Mouse (Mus musculus) R1 (cell line): ENCODE measurements around the gene Mpped2.

Experiments used
- DNase-seq: peaks from one replicate; pipeline ENCODE4 v3.0.0-alpha.2; 2018; ENCODE audit warnings: low read depth, low spot score

The Mpped2 gene

DNA sequence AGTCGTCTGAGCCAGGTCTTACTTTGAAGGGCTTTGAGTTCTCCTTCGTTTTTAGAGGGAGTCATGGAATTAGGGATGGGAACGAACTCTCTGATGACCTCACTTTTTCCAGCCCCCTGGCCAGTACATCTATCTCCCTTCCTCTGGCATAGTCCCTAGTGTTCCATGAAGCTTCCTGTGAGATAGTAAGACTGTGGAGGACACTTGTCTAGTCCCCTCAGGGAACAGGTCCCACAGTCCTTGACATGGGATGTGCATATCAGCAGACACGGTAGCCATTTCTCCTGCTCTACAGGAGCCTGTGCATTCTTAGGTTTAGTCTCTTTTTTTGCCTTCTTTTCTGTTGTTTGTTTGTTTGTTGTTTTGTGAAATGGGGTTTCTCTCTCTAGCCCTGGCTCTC lies 105.8 kb downstream of the Mpped2 start:
- no peak for DNase-seq

GRCm38 (mm10) chr2:106815898-106816297 lies 122.8 kb downstream of the Mpped2 start:
- peak; percentile 88 for DNase-seq

GRCm38 (mm10) chr2:106821292-106821691 lies 128.2 kb downstream of the Mpped2 start:
- no peak for DNase-seq

DNA sequence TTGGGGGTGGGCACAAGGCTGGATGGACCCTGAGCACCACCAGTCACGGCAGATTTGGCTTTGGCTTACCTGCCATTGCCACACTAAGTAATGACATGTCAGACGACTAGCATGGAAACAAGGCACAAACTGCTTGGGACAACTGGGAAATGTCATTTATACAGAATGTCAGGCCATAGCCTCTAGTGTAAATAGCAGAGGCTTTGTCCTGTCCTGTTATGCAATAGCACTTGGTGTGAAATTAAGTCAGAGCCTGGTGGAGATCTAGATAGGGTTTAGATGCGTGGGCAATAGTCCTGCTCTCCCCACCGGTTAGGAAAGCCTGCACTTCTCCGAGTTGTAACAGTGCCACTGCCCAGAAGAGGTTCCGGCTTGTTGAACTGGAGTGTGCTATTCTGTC lies 128.8 kb downstream of the Mpped2 start:
- no peak for DNase-seq

DNA sequence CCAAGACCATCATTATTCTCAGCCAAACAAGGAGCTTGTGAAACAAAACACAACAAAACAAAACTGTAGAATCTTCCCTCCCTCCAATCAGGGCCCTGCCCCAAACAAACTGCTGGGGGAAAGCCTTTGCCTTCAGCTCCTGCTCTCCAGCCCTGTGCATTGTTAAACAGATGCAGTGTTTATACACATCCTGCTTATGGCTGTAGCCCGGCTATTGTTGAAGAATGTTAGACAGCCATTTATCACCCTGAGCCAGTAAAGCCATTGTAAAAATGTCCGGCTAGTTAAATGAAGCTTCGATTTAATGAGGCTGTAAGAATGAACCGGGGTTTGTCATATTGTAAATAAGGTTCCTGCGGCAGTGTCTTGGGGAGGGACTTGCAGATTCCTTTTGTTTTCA lies 129.5 kb downstream of the Mpped2 start:
- peak; percentile 94 for DNase-seq

DNA sequence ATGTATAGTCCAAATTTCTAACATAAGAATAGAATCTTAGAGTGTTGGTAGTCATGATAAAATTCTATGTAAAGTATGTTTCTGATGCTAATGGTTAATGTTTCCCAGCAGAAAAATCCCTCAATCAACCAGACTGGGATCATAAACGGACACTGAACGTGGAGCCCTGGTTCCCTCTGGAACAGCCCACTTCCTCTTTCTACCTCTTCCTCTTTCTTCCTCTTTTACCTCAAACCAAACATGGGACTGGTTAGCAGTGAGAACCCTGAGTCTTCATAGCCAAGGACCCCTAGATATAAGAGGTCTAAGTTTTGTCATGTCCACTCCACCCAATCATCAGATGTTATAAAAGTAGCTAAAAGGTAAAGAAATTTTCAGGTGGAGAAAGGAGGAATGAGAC lies 132.4 kb downstream of the Mpped2 start:
- DNase-seq = no peak

GRCm38 (mm10) chr2:106826023-106826422 lies 133.0 kb downstream of the Mpped2 start:
- DNase-seq = peak; percentile 51

DNA sequence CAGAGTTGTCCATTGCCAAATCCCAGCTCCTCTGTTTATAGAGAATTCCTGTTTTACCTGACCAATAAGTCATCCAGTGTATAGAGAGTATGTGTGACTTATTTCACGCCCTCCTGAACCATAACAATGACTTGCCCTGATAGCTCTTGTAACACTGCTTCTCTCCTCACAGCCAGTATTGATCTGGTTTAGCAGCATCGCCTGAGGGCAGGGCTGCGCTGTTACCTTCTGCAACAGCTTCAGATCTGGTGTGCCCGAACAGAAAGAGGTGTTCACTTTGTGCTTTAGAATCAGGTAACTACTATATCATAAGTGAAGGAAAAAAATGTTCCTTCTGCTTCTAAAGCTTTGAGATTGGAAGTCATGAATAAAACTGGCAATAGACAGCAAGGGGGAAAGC lies 133.7 kb downstream of the Mpped2 start:
- DNase-seq = peak; percentile 36

DNA sequence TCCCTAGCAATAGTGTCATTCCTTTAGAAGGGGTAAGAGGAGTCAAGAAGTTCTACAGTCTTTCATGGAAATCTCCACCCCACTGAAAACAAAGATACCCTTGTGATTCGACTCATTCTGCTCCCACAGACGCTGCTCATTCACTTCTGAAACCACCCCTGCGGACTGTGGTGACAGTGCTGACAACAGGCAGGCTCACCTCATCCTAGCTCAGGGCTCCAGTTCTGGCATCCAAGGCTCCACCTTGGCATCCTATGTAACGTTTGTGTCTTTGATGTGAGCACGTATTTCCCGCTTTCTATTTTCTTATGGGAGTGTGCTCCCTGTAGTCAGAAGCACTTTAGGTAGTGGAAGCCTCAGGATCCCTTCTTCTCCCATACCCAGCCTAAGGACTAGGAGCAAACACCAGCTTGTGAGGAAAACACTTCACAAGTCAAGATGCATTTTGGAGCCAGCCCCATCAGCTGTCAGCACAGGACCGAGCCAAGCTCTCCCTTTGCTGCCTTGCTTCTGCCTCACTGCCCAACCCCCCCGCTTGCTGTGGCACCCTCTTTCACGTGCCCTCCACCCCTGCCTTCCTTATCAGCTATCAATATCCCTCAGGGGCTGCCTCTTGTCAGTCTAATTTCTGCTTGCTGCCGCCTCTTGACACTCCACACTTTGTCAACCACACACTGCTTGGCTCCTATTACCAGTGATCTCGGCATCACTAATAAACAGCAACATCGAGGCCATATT lies 135.7 kb downstream of the Mpped2 start:
- no peak for DNase-seq

DNA sequence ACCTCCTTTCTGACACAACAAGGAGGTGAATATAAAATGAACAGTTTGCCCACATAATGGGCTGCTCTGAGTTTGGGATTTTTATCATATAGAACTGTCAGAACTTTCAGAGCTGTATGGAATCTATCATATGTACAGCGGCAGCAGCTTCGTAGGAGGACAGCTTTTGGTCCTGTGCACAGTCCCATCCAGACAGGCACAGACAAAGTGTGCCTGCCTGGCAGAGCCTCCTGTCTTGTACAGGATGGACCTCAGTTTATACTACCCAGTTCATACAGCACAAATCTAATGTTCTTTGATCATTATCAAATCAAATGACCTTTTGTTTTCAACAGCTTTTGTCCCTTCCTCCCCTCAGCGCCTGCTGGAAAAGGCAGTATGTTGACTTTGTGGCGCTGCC lies 136.4 kb downstream of the Mpped2 start:
- DNase-seq = no peak

GRCm38 (mm10) chr2:106832577-106832976 lies 139.5 kb downstream of the Mpped2 start:
- DNase-seq = peak; percentile 69

- DNase-seq = no peak
These were observed 140.1 kb downstream of the Mpped2 start for GRCm38 (mm10) chr2:106833212-106833611.

DNA sequence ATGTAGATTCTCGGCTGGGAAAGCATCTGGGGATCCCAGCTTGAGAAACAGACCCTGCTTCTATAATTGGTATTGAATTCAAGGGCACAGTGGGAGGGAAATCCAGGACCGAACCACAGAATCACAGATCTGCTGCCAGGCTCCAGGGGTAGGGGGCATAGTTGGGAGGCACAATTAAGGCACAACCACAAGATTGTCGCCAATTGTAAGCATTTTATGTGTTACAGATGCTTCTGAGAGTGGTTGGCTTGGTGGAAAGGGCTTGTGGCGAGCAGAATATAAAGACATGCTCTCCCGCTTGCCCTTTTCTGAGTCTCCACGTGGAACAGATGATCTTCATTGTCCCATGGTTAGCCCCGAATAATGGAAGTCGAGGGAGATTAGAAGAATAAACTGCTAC lies 142.3 kb downstream of the Mpped2 start:
- DNase-seq = no peak

DNA sequence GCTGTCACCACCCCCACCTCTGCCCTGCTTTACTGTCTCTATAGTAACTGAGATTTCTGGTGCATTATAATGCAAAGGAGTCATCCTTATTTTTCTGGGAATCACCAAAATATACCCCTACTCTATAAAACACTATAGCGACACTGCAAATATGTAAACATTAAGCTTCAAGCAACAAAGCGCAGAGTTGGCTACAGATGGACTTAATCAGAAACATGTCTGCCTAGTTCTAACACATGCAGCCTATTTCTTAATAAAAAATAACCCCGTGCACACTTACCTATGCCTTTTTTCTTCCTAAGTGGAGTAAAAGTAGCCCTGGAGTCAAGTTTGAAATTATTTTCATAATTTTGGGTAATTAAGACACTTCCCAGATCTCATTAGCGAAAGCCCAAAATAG lies 144.2 kb downstream of the Mpped2 start:
- DNase-seq = no peak

DNA sequence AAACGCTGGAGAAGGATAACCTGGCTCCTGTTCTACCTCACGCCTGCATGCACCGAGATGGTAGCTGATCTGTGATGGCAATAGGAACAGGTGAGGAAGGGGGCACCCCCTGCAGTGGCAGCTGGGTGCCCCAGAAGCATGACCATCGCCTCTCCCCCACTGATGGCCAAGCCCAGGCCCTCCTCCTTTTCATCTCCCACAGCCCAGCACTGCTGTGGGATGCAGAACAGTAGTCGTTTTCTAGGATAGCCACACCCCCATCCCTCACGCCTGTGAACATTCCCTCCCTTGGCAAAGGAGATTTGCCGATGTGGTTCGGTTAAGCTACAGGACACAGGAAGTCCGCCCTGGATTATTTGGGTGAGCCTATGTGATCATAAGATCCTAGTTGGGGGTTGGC lies 151.1 kb downstream of the Mpped2 start:
- DNase-seq = no peak

DNA sequence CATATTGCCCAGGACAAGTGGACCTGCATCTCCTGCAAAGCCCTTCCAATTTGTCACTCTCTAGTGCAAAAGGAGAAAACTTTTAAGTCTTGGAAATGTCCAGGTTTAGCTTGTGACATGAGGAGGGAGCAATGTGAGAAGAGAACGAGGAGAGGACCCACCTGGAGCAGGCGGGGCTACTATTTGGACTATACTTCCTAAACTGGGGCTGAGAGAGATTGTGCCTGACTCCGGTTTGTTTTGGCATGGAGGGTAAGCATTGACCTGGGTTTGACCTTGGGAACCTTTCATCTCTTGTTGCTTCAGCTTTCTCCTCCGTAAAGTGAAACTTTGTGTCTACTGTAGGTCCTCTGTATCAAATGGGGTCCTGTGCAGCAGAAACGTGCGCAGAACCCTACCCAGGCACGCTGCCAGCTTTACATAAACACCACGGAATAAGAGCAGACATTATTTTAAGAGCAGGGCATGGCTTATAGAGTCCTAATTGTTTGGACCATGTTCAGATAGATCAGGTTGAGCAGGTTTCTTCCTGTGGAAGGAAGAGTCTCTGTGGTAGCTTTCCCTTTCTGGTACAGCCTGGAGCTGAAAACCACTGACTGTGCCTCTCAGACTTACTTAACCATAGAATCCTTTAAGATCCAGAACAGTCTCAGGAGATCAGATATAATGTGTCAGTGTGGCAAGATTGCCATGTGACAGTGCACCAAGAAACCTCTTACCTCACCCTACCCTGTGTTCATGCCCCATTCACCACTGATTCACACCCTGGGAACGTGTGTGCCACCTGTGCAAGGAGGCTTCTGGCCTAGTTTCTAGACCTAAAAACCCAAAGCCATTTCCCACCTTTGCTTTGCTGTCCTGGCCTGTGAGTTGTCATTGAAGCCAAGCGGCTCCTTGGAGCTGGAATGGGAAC lies 152.0 kb downstream of the Mpped2 start:
- peak; percentile 30 for DNase-seq

GRCm38 (mm10) chr2:106846511-106846910 lies 153.4 kb downstream of the Mpped2 start:
- no peak for DNase-seq

GRCm38 (mm10) chr2:106849389-106849788 lies 156.3 kb downstream of the Mpped2 start:
- DNase-seq = no peak

GRCm38 (mm10) chr2:106851515-106851914 lies 158.4 kb downstream of the Mpped2 start:
- DNase-seq = no peak

DNA sequence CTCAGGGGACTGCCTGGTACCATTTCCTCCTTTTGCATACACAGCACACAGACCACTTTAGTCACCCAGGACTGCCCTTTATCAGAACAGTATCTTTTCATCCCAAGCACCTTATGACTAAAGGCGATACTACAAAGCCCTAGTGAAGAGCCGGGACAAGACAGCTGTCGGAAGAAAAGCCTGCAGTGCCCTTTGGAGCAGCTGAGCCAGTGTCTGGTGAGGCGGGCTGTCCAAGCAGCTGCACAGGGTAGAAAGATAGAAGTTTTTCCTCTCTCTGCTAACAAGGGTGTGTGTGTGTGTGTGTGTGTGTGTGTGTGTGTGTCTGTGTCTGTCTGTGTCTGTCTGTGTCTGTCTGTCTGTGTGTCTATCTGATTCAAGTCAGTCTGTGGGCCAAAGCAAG lies 161.1 kb downstream of the Mpped2 start:
- no peak for DNase-seq

DNA sequence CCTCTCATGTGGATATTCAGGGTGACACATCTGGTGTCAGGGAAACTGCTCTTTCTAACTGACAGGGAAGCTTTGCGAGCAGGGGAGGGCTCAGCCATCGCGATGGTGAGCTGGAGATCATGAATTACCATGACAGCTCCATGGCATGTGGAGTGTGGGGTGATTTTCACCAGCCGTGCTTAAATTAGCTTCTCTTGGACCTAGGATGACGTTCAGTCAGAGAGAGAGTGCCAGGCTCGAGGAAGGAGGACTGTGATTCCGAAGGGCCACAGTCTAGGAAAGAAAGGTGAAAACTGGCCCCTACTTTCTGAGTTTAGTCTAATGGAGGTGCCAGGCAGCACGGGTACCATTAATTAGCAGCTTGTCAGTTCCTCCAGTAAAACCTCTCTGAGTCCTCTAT lies 161.7 kb downstream of the Mpped2 start:
- no peak for DNase-seq

DNA sequence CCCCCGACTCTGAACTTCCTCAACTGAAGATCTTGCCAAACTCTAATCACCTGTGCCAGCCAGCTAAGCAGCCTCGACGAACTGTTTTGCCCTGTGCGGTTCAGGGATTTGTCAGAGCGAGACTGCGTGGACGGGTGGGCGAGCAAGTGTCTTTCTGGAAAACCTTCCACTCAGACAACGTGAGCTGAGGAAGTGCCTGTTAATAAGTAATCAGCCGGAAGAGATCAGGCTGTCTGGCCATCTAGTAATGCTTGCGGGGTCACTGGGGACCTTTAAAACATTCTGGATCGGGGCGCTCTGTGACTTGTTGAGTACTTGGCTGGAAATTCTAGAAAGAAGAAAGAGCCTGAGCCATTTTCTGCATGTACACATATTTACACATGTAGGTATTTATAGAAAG lies 162.1 kb downstream of the Mpped2 start:
- DNase-seq = no peak
